Mouse (Mus musculus) embryo, embryonic 11 days (tissue): ENCODE measurements around the gene Olfr692.
A peak's percentile ranks its signal among the peaks of the same experiment; 100 is the strongest.
"Not testable (repeated sequence)": the region's sequence is repeated elsewhere in the genome, so short reads cannot be mapped to it uniquely, and the experiment has no call there.

ENCODE experiments used
- DNase-seq: peaks from one replicate; pipeline ENCODE4 v3.0.0-alpha.2; 2015

Olfr692 gene

GRCm38 (mm10) chr7:105367930-105368329, at the start of gene Olfr692:
TSS of gene Olfr692 (plus strand) at chr7:105368230.
- DNase-seq: no peak

GRCm38 (mm10) chr7:105325302-105325701, 42.7 kb upstream of the Olfr692 start:
- no peak for DNase-seq

DNA sequence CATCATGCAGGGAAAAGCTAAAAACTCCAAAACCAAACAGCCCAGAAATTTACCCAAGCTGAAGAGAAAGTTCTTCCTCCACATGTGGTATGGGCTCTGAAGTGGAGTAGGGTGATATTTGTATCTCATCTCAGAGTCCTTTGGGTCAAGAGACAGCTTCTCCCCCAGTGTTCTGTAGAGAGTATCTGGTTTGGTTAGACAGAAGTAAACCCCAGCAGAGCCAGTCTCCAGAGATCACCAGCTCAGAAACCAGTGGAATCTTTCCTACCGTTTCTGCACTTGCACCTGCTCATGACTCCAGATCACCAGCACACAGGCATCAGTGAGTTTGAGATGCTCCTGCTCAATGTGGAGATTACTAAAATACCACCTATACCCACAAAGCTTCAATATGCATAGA, 34.0 kb upstream of the Olfr692 start, which contains the start of gene Olfr690:
Olfr690 (minus strand) TSS at position 101 of the 400 bp plus-strand sequence.
- DNase-seq: no peak

DNA sequence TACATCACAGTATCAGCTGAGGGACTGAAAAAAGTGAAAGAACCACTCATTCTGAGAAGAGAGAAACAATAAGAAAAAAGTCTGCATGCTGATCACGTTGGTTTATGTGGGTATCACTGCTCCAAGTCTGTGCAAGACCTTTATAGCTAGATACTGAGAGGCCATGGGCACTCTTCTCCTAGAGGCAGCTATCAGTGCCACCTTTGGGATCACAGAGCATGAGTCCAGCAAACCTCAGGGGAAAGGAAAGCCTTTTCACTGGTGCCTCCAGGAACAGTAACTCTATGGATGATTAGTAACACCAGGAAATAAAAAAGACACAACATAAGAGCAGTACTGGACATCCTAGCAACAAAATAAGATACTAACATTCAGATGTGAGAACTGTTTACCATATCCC, 25.9 kb upstream of the Olfr692 start, which contains the start of gene Olfr691:
Olfr691 (minus strand) TSS at position 101 of the 400 bp plus-strand sequence.
- DNase-seq: no peak

DNA sequence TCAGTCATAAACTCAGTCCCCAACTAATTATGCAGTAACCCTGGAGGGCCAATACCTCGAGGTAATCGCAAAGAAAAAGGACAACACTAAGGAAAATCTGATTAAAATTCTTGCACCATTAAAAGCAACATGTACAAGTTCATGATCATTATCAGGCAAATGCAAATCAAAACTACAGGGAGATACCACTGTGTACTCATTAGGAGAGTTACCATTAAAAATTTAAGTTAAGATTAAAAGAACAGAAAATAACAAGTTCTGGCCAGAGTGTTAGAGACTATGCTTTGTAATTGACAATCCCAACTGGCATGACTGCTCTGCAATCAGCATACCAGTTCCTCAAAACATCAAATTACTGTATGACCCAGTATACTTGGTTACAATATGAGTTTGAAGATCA, 25.3 kb upstream of the Olfr692 start:
- DNase-seq: no peak

DNA sequence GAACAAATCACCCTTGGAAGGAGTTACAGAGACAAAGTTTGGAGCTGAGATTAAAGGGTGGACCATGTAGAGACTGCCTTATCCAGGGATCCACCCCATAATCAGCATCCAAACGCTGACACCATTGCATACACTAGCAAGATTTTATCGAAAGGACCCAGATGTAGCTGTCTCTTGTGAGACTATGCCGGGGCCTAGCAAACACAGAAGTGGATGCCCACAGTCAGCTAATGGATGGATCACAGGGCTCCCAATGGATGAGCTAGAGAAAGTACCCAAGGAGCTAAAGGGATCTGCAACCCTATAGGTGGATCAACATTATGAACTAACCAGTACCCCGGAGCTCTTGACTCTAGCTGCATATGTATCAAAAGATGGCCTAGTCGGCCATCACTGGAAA, 12.0 kb upstream of the Olfr692 start:
- not testable (repeated sequence) for DNase-seq

GRCm38 (mm10) chr7:105356487-105356886, 11.5 kb upstream of the Olfr692 start:
- not testable (repeated sequence) for DNase-seq

GRCm38 (mm10) chr7:105361713-105362112, 6.3 kb upstream of the Olfr692 start:
- no peak for DNase-seq

DNA sequence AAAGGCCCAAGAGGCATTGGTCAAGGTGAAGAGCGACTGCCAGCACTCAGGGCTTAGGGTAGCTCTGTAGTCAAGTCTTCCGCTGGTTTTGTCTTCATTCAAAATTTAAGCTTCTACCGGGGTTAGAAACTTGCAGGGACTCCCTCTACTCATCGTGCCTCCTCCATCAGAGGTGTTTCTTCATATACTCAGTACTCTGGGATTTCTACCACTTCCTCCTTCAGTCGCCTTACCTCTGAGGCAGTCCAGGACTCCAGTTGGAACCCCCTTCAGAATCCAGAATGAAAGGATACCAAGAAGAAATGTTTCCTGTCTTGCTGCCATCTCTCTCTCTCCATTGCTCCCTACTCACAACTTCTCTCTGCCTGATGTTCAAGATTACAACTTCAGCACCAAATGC, 762 bp upstream of the Olfr692 start:
- no peak for DNase-seq

- no peak for DNase-seq
Observed at GRCm38 (mm10) chr7:105368521-105368920, 491 bp downstream of the Olfr692 start.

DNA sequence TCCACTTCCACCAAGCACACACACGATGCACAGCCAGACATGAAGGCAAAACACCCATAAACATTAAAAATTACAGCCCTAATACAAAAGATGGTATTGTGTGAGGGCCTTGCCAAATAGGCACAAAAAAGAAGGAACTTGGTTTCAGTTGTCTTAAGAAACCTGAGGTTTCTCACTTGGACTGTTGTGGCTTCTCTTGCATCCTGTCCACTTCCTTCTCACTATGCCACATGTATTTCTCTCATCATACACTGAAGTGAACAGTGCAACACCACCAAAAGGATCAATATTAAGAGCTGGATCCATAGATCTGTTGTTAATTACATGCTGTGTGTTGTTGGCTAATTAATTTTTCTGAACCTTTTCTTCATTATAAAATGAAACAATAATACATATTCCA, 4.9 kb downstream of the Olfr692 start:
- DNase-seq: no peak

- no peak for DNase-seq
Observed at GRCm38 (mm10) chr7:105373509-105373908, 5.5 kb downstream of the Olfr692 start.

- DNase-seq: no peak
Observed at GRCm38 (mm10) chr7:105373976-105374375, 5.9 kb downstream of the Olfr692 start.

DNA sequence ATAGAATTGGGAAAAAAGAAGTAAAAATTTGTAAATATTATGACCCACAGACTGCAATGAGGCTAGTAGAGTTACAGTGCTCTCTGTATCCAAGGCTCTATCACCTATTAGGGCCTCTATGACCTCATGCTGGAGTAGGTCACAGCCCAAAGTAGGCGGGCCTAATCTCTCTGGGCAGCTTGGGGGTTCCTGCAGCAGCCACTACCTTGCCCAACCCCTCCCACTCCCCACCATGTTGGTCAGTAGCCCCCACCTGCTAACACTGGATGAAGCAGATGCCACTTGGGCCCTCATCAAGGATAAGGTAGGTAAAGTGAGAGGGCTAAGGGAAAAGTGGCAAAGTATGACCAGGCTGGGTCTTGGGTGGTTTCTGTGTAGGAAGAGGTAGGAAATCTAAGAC, 6.8 kb downstream of the Olfr692 start, which contains the start of gene Gm5901:
Gm5901 (plus strand) TSS at position 173 of the 400 bp plus-strand sequence.
- DNase-seq: no peak

DNA sequence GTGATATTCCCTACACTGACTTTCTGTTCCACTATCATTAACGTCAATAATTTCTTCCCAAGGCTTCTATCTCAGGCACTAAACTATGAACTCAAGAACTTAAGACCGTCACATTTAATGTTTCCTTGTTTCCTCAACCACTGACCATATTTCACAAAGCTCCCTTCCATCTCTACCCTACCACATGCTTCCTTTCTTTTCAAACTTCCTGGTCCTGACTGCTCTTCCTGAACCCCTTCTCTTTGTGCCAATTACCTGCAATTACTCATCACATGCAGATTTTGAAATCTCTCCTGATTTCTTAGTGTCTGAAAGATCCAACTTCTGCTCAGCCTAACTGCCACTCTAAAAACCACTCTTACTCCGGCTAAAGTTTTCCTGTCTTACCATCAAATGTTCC, 12.3 kb downstream of the Olfr692 start:
- DNase-seq: no peak

- DNase-seq: no peak
Observed at GRCm38 (mm10) chr7:105387696-105388095, 19.7 kb downstream of the Olfr692 start.

DNA sequence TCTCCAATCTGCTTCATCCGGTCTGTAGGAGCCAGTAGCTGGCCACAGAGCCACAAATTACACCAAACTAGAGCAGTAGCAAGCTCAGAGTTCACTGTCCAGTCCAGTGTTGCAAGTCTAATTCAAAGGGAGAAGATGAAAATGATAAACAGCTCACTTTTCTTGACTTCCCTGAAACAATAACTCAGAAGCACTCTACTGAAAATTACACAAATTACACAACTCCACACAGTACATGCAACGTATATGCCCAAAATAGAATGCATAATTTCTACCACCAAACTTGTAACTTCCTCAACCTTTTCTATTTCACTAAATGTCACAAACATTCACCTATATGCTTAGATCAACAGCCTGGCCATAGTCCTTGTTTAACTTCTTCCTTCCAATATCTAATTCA, 22.2 kb downstream of the Olfr692 start:
- no peak for DNase-seq

- no peak for DNase-seq
Observed at GRCm38 (mm10) chr7:105394606-105395005, 26.6 kb downstream of the Olfr692 start.

DNA sequence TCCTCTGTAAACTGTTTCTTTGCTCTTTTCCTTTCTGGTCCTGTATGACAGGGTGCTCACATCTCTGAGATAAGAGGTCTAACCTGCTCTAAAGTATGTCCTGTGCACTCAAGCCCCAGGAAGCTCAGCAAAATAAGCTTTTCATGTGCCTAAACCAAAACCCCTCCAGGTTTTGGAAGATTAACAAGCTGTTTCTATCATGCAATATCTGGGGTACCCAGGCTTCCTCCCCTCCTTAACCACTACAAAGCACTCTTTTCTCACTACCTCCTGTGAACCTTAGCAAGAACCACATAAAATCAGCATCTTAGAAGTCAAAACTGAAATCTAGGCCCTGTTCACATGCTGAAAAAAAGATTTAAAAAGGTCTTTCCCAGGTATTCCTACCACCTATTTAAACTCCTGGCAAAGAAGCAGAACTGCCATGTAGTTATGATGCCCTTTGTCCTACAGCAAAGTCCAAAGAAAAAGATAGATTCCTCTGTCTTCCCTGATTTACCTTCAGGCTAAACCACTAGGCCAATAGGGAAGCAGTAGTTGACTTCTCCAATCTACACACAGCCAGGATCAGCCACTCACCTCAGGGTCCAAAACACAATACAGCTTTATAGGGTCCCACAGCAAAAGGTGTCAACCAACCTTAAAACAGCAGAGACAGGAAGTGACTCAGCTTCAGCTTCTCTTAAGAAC, 27.2 kb downstream of the Olfr692 start:
- no peak for DNase-seq

DNA sequence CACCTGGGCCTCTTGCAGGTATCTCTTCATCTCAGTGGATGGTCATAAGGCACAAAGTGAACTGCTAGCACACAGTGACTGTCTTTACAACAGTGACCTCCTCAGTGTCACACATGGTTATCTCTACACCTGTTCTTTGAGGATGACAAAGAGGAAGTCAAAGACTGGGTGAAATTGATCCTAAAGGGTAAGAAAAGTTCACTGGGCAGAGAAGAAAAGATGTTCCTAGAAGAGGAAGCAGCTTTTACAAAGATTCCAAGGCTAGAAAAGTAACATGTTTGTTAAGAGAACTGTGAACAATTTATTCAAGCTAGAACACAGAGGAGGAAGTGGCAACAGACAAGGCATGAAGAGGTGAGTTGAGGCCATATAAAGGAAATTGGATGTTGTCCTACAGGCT, 28.1 kb downstream of the Olfr692 start:
- DNase-seq: no peak

DNA sequence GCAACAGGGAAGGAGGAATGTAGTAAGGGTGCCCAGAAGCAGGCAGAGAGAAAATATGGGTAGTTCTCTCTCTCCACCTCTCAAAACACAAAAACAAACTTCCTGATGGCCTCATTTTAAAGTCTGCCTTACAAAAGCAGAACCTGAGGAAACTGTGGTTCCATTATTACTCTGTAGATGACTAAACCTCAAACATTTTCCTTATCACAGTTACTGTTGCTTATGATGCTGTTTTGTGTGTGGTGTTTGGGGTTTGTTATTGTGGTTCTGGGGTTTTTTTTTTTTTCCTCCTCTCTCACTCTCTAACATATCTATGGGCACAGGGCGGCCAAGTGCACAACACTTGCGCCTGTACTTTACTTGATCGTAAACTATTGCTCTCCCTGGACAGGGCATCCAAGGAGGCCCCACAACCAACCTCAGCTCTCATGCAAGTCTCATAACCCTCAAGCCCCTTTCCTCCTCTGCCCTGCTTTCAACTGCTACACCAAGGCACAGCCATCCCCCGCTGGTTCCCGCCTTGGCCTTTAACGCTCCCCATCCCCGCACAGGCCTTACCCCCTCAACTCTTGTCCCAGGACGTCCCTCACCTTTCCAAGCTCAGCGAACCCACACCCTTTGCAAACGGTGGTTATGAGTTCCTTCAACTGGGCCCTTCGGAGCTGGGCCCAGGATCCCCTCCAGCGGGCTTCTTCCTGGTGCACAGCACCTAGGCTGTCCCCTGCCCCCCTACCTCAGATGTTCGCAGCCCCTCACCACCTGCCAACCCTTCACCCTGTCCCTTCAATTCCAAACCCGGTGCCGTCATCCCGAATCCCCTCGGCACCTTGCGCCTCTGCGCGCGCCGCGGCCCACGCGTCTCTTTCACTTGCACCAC, 31.3 kb downstream of the Olfr692 start:
- peak; percentile 34 for DNase-seq

- DNase-seq: peak; percentile 99
Observed at GRCm38 (mm10) chr7:105399935-105400624, 32.0 kb downstream of the Olfr692 start, which contains the start of gene Fam160a2. TSS of gene Fam160a2 (minus strand) at chr7:105400054.

DNA sequence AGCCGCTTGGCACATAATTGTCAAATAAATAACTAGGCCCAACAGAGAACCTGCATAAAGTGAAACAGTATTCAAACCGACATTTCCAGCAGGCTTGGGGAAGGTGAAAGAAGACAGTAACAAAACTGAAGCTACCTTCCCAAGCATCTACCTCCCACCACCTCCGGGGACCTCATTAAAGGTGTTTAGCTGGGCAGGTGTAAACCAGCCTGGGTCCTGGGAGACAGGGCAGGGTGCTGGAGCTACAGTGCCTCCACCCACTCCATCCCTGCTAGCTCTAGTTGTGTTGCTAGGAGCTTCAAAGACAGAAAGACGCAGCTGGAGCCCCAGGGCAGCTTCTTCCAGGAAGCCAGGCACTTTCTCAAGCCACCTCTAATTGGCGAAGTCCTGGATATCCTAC, 36.2 kb downstream of the Olfr692 start, which contains the start of gene Cnga4:
Cnga4 (plus strand) TSS at position 301 of the 400 bp plus-strand sequence.
- no peak for DNase-seq
